15 mouse cellular contexts compared by ENCODE assay signal in the genomic region with DNA sequence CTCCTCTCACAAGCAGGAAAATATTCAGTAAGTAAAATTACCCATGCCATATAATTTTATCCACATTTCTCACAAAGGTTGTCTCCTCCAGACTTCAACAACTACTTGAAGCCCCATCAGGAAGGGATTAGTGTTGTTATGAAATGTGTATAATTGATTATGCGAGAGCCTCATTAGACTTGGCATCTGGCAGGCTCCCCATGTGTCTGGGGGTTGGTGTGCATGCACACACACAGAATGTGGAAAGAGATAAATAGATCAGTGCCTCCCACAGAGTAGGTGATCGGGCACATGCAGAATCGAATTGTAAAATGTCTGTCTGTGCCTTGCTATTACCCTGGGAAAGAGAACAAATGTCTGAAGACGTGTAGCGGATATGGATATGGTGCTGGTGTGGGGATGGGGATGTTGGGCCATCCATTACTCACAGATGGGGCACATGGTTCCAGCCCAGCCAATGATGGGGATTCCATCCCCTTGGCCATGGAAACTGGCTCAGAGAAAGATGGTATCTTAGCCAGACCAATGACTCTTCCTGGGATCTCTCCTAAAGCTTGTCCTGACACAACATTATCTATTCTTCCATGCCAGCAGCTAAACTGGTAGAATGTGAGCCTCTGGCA.
DNase-seq lines count a peak whose midpoint lies in the region; ATAC-seq and TF ChIP-seq lines count a peak whose summit lies in the region.
"Had no signal": no experiment of that assay in that cellular context is flagged by ENCODE, and none has a peak within 500 bp of the region (broad histone marks: within the 10 kb centered on the region; RNA-seq: fewer than 3 reads in every experiment).

No protein-coding gene starts in this region.

- H3K4me2 ChIP-seq in embryonic facial prominence, embryonic 13.5 days, result peak overlapping the region; percentile 26; the same call in 1 of the 2 replicates
- H3K4me2 ChIP-seq in stomach, embryonic 14.5 days (replicated peaks; ENCODE audit: low read depth, low read length), result no peak overlapping the region
- H3K4me2 ChIP-seq in stomach, postnatal 0 days (replicated peaks; ENCODE audit: low read depth), result no peak overlapping the region
- H3K4me2 ChIP-seq: heart, embryonic 11.5 days; limb, embryonic 12.5 days had no signal

- H3K9ac ChIP-seq in embryonic facial prominence, embryonic 13.5 days, result no peak overlapping the region
- H3K9ac ChIP-seq in stomach, embryonic 14.5 days (replicated peaks; ENCODE audit: low read depth, low read length), result no peak overlapping the region
- no peak overlapping the region for H3K9ac ChIP-seq in stomach, postnatal 0 days (ENCODE audit: low read length)
- H3K9ac ChIP-seq: limb, embryonic 12.5 days; liver, postnatal 0 days had no signal

- WGBS in embryonic facial prominence, embryonic 13.5 days, result 55% methylated on average over 5 of the region's 5 CpGs
- 91% methylated on average over 5 of the region's 5 CpGs for WGBS in embryonic facial prominence, embryonic 10.5 days
- WGBS in stomach, embryonic 14.5 days, result 53% methylated on average over 5 of the region's 5 CpGs
- WGBS in stomach, postnatal 0 days, result 62% methylated on average over 5 of the region's 5 CpGs

- no peak for ATAC-seq in embryonic facial prominence, embryonic 13.5 days (ENCODE audit: insufficient number of reproducible peaks, insufficient read depth, low FRiP score, low TSS enrichment, low read depth)
- ATAC-seq in stomach, embryonic 14.5 days (ENCODE audit: insufficient number of reproducible peaks, insufficient read depth, low FRiP score, low read depth), result peak; percentile 49; the same call in 1 of the 2 replicates
- no peak for ATAC-seq in stomach, postnatal 0 days (ENCODE audit: low FRiP score, low TSS enrichment)
- ATAC-seq: liver, postnatal 0 days; Patski had no signal

- H3K27ac ChIP-seq in embryonic facial prominence, embryonic 13.5 days, result no peak overlapping the region
- H3K27ac ChIP-seq in embryonic facial prominence, embryonic 10.5 days (replicated peaks), result no peak overlapping the region
- no peak overlapping the region for H3K27ac ChIP-seq in stomach, embryonic 14.5 days (ENCODE audit: low read length)
- no peak overlapping the region for H3K27ac ChIP-seq in stomach, postnatal 0 days (replicated peaks)
- H3K27ac ChIP-seq: limb, embryonic 12.5 days had no signal

- H3K27me3 ChIP-seq in embryonic facial prominence, embryonic 13.5 days, result no peaks in the 10 kb centered on the region
- H3K27me3 ChIP-seq in embryonic facial prominence, embryonic 10.5 days (replicated peaks; ENCODE audit: low read depth, poor library complexity, severe bottlenecking), result no peaks in the 10 kb centered on the region
- no peaks in the 10 kb centered on the region for H3K27me3 ChIP-seq in stomach, embryonic 14.5 days (ENCODE audit: control insufficient read depth, insufficient read depth, low read length)
- H3K27me3 ChIP-seq in stomach, postnatal 0 days (ENCODE audit: control insufficient read depth, insufficient read depth, low read length), result no peaks in the 10 kb centered on the region
- H3K27me3 ChIP-seq: limb, embryonic 12.5 days; Patski had no signal

- no peaks in the 10 kb centered on the region for H3K36me3 ChIP-seq in embryonic facial prominence, embryonic 13.5 days
- no peaks in the 10 kb centered on the region for H3K36me3 ChIP-seq in embryonic facial prominence, embryonic 10.5 days (replicated peaks)
- H3K36me3 ChIP-seq in stomach, embryonic 14.5 days (ENCODE audit: control insufficient read depth, insufficient read depth, low read length), result no peaks in the 10 kb centered on the region
- no peaks in the 10 kb centered on the region for H3K36me3 ChIP-seq in stomach, postnatal 0 days (ENCODE audit: control insufficient read depth, insufficient read depth, low read length)
- H3K36me3 ChIP-seq: limb, embryonic 12.5 days had no signal

- H3K4me3 ChIP-seq in embryonic facial prominence, embryonic 13.5 days, result no peak overlapping the region
- no peak overlapping the region for H3K4me3 ChIP-seq in embryonic facial prominence, embryonic 10.5 days
- H3K4me3 ChIP-seq in stomach, embryonic 14.5 days (ENCODE audit: low read depth, low read length), result no peak overlapping the region
- H3K4me3 ChIP-seq in stomach, postnatal 0 days (ENCODE audit: low read depth, low read length), result no peak overlapping the region
- H3K4me3 ChIP-seq: limb, embryonic 12.5 days had no signal

- no peak for DNase-seq in embryonic facial prominence, embryonic 10.5 days (ENCODE audit: low spot score)
- DNase-seq in stomach, postnatal 0 days (ENCODE audit: low spot score), result no peak
- peak; percentile 24 to 39 for DNase-seq in layer of hippocampus, postnatal 10 days (ENCODE audit: low spot score in 2 of 2)
- peak; percentile 45 for DNase-seq in retina, postnatal 1 day
- DNase-seq in ovary, adult 18-20 months (ENCODE audit: low spot score), result no peak
- DNase-seq in Muller cell, postnatal 12 days (ENCODE audit: inconsistent ontology term), result no peak
- DNase-seq: cerebellum, adult 8-10 months; heart, postnatal 36 days; kidney, adult 11 months; liver, postnatal 0 days had no signal

- TF ChIP-seq CTCF in stomach, postnatal 0 days (IDR thresholded peaks at IDR 0.05; ENCODE audit: low read depth), result no peak

- H3K9me3 ChIP-seq in embryonic facial prominence, embryonic 13.5 days, result no peaks in the 10 kb centered on the region
- H3K9me3 ChIP-seq in embryonic facial prominence, embryonic 10.5 days, result no peaks in the 10 kb centered on the region
- H3K9me3 ChIP-seq in stomach, embryonic 14.5 days (ENCODE audit: control insufficient read depth, low read depth, low read length), result no peaks in the 10 kb centered on the region
- H3K9me3 ChIP-seq in stomach, postnatal 0 days (ENCODE audit: control insufficient read depth, low read length), result no peaks in the 10 kb centered on the region
- H3K9me3 ChIP-seq: limb, embryonic 12.5 days had no signal

- peaks cover 7% of the 10 kb centered on the region for H3K4me1 ChIP-seq in embryonic facial prominence, embryonic 13.5 days
- 0 out of 2 replicates have a peak, but pooled peaks cover 2% of the 10 kb centered on the region for H3K4me1 ChIP-seq in embryonic facial prominence, embryonic 10.5 days
- 0 out of 2 replicates have a peak, but pooled peaks cover 2% of the 10 kb centered on the region for H3K4me1 ChIP-seq in stomach, embryonic 14.5 days (ENCODE audit: control insufficient read depth, insufficient read depth, low read length)
- H3K4me1 ChIP-seq in stomach, postnatal 0 days (replicated peaks; ENCODE audit: control insufficient read depth, insufficient read depth), result no peaks in the 10 kb centered on the region

- no peak for TF ChIP-seq EP300 in stomach, postnatal 0 days (optimal IDR thresholded peaks at IDR 0.05)

Comparison
In these comparisons a context has a peak if more than half of its experiments do, and no peak if none do; other contexts are left out.
1. DNase-seq: peak in layer of hippocampus, postnatal 10 days (2 of 2) and retina, postnatal 1 day (single experiment); none in embryonic facial prominence, embryonic 10.5 days (single experiment), stomach, postnatal 0 days (single experiment), ovary, adult 18-20 months (single experiment) and Muller cell, postnatal 12 days (single experiment).